Mouse (Mus musculus) sigmoid colon, adult 10 weeks (tissue): ENCODE results near the gene Slc35e1. TPM values are rescaled to one million over a fixed set of nuclear protein-coding genes. Genes with fewer than 3 reads are reported as not detected.

Experiments
- polyA plus RNA-seq: library from polyadenylated mRNA; stranded (reverse); fragments of 350-450 nt; fragmentation: Illumina TruSeq; extraction: RNeasy Lipid Tissue Mini Kit (QIAGEN cat#74804); gene quantifications from one replicate; pipeline ENCODE4 v1.2.3, GENCODE M21; 2014; ENCODE audit warnings: low read depth, low replicate concordance

Gene Slc35e1
- 51.3 TPM for polyA plus RNA-seq

GRCm38 (mm10) chr8:72491680-72492621, at the start of gene Slc35e1:
Gene Slc35e1 (minus strand): TSS chr8:72492614.

DNA sequence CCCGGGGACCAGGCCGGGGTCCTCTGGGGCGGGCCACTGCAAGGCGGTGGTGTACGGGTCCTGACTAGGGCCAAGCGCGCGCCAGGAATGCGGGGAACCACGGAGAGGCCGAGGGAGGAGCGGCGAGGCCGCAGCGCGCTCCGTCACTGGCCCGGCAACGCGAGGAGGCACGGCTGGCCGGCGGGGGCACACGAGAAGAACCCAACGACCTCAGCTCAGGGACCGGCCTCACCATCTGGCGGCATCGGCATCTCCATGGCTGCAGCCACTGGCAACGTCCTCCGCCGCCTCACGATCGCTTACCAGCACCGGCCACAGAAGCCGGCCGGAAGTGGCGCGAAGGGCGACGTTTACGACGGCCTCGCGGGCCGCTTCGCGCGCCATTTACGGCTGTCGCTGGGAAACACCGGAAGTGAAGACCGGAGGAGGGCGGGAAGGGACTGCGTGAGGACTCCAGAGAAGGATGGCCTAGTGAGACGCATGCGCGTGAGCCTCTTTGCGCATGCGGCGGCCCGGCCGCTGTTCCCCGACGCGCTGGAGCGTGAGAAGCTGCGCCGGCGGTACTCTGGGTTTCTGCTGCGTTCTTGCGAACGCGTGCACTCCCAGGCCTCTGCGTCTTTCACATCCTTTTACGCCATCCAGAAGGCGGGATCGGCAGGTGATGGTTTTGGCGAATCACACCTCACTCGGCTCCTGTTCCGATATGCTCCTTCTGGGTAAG, 17.4 kb downstream of the Slc35e1 start, which contains the start of gene Cherp:
Gene Cherp (minus strand): TSS at position 401 of the 721 bp plus-strand sequence.

DNA sequence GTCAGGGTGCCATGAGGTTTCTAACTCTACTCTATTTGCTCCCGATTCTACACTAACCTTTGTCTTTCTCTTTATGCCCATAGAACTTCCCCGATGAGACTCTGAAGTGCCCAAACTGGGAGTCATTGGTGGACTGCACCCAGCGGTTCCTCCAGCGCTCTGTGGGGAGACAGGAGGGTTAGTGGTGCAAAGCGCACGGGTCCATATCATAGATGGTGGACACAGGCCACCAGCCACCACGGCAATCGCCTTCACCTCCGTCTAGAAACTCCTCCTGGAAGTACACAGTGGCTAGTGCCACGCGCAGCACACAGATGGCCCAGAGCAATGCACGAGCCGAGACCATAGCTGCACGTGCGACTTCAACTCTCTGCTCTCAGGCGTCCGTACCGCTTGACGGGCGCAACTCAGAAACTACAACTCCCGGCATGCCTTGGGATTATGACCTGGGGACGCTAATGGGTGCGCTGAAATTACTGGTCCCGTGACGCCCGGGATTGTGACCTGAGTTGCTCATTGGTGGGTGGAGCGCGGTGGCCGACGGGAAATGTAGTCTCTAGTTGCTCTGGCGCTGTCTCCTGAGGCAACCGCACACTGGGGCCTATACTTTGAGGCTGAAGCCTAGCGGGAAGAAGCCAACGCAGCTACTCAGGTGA, 48.9 kb downstream of the Slc35e1 start, which contains the start of the genes Calr3 and 1700030K09Rik:
Gene Calr3 (minus strand): TSS at position 533 of the 656 bp plus-strand sequence.
Gene 1700030K09Rik (plus strand): TSS at position 543 of the 656 bp plus-strand sequence.

Other genes starting within 250 kb of the Slc35e1 start
- 1.3 TPM for gene Gm10282, start 187.4 kb downstream of the Slc35e1 start, polyA plus RNA-seq
- gene Klf2, start 173.6 kb downstream of the Slc35e1 start, polyA plus RNA-seq, result 10.1 TPM
- gene Eps15l1, start 71.2 kb downstream of the Slc35e1 start, polyA plus RNA-seq, result 57.4 TPM
- not detected for gene Calr3, start 48.7 kb downstream of the Slc35e1 start, polyA plus RNA-seq
- gene 1700030K09Rik, start 48.7 kb downstream of the Slc35e1 start, polyA plus RNA-seq, result 0.73 TPM
- gene Cherp, start 17.4 kb downstream of the Slc35e1 start, polyA plus RNA-seq, result 5.7 TPM
- 1.6 TPM for gene Med26, start 55.7 kb upstream of the Slc35e1 start, polyA plus RNA-seq
- gene Smim7, start 78.5 kb upstream of the Slc35e1 start, polyA plus RNA-seq, result 50.4 TPM
- gene Tmem38a, start 79.4 kb upstream of the Slc35e1 start, polyA plus RNA-seq, result 0.91 TPM
- 0.09 TPM for gene Nwd1, start 154.1 kb upstream of the Slc35e1 start, polyA plus RNA-seq
- 11.3 TPM for gene Sin3b, start 230.7 kb upstream of the Slc35e1 start, polyA plus RNA-seq